Mouse (Mus musculus) thymus, postnatal 14 days (tissue): ENCODE measurements around the gene 4930503B20Rik.

Source experiments
- DNase-seq: peaks from one replicate; pipeline ENCODE4 v3.0.0; 2021

The 4930503B20Rik gene

GRCm38 (mm10) chr3:146651217-146651616 lies at the start of gene 4930503B20Rik:
Gene 4930503B20Rik, minus strand, starts transcription at chr3:146651317.
- no peak for DNase-seq

DNA sequence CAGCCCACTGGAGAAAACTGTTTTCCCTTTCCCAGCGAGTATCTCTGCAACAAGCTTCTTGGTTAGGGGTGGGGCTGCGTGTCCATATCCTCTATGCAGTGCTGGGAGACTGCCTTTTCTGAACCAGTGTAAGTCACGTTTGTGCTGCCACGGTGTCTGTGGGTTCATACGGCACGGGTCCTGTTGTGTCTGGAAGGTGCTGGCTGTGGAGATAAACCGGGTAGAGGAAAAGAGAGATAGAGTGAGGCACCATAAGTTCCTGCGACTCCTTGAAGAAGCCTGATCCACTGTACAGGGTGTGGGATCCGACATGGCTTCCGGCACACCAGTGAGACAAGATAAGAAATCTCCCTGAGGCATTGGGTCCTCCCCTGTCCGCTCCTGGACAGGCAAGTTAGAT lies 48.9 kb upstream of the 4930503B20Rik start:
- no peak for DNase-seq

DNA sequence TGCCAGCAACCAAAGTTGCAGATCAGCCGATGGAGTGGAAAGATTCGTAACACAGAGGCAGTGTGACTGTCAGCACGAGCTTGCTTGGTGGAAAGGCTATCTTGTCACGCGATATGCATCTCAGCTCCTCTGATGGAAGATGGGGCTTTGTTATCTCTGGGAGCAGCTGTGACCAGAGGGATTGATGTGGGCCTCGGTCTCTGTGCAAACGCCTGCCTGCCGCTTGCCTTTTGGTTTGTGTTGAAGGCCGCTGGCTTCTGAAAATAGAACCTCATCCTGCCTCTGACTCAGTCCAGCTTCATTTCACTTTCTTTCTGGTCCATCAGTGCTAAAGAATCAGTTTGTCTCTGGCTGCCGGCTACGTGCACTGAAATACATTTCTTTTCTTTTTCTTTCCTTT lies 47.9 kb upstream of the 4930503B20Rik start:
- no peak for DNase-seq

GRCm38 (mm10) chr3:146692547-146692946 lies 41.4 kb upstream of the 4930503B20Rik start:
- DNase-seq, result no peak

DNA sequence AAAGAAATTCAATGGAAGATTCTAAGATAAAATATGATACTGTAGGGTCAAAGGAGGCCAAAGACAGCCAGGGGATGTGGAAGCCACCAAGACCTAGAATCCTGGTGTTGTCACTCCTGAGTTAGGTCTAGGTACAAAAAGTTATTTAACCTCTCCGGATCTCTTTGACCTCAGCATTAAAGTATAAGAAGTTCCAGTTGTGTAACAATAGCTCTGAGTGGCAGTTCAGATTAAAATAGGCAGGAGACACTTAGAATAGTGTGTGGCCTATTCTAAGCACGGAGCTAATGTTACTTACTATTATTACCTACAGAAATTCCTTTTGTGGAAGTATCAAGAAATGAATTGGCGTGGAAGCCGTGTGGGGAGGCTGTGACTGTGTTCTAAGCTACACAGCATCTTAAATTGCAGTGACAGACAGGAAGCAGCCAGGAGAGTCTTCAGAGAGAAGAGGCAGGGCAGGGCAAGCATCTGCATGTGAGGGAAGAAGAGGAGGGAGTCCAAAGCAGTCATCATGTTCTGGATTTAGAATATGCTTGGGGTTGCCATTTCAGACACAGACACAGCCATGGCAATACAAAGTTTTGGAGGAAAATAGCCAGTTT lies 36.1 kb upstream of the 4930503B20Rik start:
- no peak for DNase-seq

- DNase-seq, result no peak
These were observed 35.3 kb upstream of the 4930503B20Rik start for GRCm38 (mm10) chr3:146686428-146686827.

DNA sequence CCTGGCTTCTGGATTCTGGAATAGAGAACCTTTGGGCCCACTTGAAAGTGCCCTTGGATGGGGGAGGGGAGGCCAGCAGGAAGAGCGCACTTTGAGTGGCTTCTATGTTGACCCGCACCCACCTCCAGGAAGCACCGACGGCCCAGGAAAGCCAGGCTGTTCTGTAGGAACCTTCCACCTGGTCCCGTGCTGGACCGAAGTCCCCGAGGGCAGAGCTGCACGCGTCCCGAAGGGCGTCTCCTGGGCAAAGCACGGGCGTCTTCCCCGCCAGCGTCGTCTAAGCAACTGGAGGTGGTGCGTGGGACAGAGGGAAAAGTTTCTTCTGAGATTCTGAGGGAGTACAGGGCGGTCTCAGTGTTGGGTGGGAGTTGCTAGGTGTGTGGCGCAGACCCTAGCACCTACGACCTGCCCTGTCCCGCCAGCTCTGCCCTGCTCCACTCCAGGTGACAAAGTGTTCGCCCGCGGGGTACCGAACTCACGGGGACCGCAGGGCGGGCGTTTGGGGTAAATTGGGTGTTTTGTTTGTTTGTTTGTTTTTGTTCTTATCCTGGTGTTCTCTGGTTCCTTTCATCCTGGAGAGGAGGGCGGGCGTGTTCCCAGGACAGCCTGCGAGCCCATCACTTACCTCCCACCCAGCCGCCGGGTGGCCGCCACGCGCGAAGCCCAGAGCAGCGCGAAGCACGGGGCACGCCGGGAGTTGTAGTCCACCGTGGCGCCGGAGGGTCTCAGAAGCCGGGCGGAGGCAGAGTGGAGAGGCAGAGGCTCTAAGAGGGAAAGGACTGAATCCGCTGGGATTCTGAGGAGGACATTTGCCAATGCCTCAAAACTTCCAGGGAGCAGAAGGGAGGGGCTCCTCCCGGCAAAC lies 33.9 kb upstream of the 4930503B20Rik start, which contains the start of gene Samd13:
TSS of gene Samd13 (minus strand) at position 782 of the 865 bp plus-strand sequence.
- peak; percentile 77 for DNase-seq

DNA sequence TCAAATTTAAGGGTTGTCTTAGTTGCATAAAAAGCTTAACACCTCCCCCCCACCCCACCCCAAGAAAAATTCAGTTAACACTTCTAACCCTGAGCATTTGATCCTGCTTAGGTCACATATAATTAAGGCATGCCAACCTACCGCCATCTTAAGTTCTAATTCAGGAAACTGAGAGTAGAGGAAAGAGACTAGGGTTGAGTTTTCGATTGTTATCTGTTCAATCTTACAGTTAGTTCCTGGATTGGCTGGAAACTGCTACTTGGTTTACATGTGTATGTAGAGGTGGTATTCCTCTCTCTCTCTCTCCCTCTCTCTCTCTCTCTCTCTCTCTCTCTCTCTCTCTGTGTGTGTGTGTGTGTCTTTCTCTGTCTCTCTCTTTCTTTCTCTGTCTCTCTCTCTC lies 32.0 kb upstream of the 4930503B20Rik start:
- no peak for DNase-seq

DNA sequence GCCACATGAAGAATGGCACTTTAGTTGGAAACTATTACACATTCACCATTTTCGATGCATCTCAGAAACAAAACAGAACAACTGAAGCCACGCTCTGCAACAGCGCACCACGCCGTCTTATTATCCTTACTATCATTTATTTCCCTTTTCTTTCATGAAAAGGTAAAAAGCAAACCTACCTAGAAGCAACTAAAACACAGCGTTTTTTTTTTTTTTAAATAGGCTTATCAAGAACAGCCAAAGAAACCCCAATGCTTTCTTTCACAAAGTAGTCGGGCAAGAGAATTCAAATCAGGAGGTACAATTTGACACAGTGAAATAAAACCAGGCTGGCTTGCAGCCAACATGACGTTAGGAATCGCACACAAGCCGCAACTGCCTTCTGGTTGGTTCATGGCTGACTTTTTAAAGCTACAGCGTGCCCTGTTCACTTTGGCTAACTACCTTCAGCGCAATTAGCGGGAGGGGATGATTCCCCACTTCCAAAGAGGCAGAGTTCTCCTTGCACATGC lies 31.1 kb upstream of the 4930503B20Rik start:
- peak; percentile 24 for DNase-seq

GRCm38 (mm10) chr3:146681696-146682095 lies 30.6 kb upstream of the 4930503B20Rik start:
- DNase-seq, result no peak

- no peak for DNase-seq
These were observed 29.5 kb upstream of the 4930503B20Rik start for GRCm38 (mm10) chr3:146680625-146681024.

- DNase-seq, result no peak
These were observed 28.5 kb upstream of the 4930503B20Rik start for GRCm38 (mm10) chr3:146679646-146680045.

GRCm38 (mm10) chr3:146676193-146676592 lies 25.1 kb upstream of the 4930503B20Rik start:
- no peak for DNase-seq

DNA sequence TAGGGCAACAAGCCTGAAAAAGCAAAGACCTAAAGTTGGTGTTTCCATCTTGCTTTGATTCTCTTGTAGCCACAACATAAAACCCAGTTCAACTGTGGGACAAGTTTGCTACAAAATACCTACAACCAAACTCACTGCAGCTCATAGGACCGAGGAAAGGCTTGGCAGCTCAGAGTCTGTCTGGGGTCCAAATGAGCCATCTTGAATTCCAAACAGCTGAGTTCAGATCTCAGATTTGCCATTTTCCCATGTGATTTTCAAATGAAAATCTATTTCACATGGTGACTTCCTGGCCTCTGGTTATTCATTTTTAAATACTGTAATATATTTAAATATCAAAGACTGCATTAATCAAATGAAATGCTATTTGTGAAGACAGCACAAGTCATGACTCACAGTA lies 24.0 kb upstream of the 4930503B20Rik start:
- no peak for DNase-seq

DNA sequence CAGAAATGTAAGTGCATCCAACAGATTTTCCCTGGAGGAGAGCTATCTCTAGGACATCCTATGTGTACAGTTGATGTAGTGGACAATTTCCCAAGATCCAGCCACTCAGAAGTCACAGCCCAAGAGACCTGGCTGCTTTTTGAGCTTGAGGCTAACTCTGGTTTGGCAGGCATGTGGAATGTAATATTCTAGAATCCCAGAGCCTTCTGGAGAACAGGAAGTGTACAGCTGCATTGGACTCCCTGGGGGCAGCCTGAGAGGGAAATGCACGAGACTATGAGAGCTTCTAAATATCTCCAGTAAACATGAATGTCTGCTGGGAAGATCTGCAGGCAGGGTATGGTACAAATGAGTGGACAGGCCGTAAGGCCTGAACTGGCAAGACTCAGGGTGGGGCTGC lies 20.0 kb upstream of the 4930503B20Rik start:
- DNase-seq, result no peak

DNA sequence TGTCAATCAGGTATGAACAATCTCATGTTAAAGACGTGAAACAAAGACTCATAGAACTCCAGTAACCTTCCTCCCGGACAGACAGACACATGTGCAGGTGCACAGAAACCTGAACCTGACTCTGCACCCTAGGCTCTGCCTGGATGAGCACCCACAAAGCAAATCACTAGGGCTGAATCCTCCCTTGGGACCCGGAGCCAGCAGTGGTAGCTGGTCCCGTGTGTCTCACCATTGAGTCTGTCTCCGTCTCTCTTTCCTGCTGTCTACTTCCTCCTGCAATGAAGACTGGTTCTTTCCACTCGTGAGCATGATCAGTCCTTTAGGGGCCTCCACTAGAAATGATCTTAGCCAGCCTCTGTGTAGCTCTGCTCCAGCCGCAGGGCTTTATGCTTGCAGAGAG lies 10.8 kb upstream of the 4930503B20Rik start:
- DNase-seq, result no peak

GRCm38 (mm10) chr3:146661001-146661400 lies 9.9 kb upstream of the 4930503B20Rik start:
- no peak for DNase-seq

- no peak for DNase-seq
These were observed 8.2 kb upstream of the 4930503B20Rik start for GRCm38 (mm10) chr3:146659321-146659720.

- no peak for DNase-seq
These were observed 7.0 kb upstream of the 4930503B20Rik start for GRCm38 (mm10) chr3:146658061-146658639.

DNA sequence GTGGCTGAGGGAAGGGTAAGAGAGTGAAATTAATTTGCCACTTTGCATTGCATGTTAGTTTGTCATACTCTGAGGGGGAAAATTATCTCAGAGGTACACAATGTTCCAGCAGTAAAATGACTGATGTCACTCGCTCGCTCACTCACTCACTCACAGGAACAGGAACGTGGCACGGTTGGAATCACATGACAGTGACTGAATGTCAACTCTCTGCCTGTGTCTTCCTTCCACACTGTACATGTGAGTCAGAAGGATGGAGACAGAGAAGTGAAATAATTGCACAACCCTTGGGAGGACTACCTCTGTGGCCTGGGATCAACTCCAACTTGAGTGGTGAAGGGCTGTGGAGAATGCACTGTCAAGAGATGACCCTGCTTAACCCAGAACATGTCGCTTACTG lies 6.3 kb upstream of the 4930503B20Rik start:
- no peak for DNase-seq

GRCm38 (mm10) chr3:146655111-146655577 lies 4.0 kb upstream of the 4930503B20Rik start:
- no peak for DNase-seq

DNA sequence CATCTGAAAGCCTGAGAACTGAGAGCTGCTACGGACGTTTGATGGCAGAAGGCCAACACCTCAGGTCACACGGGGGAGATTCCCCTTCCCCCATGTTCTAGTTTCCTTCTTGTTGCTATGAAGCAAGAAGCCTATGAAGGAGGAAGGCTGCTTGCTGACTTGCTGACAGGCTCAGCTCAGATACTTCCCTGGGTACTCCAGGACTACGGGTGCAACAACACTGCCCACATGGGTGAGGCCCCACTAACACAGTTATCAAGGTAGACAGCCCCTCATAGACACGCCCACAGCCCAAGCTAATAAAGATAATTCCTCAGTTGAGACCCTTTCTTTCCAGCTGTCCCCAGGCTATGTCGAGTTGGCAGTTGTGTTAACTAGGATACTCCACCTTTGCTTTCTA lies 2.6 kb upstream of the 4930503B20Rik start:
- no peak for DNase-seq

DNA sequence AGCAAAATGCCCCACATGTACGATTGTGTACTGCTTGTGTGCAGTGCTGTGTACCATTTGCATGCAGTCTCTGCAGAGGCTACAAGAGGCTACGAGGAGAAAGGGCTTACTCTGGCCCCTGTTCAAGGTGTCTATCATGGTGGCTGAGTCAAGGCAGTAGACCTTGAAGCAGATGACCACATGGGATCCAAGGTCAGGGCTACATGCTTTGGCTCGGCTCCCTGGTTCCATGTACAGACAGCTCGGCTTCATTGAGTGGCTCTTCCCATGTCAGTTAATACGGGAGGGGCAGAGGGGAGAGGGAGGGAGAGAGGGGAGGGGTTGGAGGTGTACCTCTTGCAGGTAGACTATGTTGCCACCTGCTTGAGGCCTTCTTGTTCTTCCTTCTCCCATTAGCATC lies 1.3 kb upstream of the 4930503B20Rik start:
- DNase-seq, result no peak

GRCm38 (mm10) chr3:146650716-146651115 lies 401 bp downstream of the 4930503B20Rik start:
- DNase-seq, result no peak
